Mouse (Mus musculus) CH12F3 (cell line): ENCODE results near the gene Secisbp2l.

Experiments used
- in situ Hi-C: fragments of 300-500 bp; cut with MboI; formaldehyde crosslinking; loops from 2 replicates; pipeline ENCODE4 v1.14.3; 2020; ENCODE audit warnings: low sequenced_read_pairs

Gene Secisbp2l

GRCm38 (mm10) chr2:125716599-125716998 lies 66.1 kb downstream of the Secisbp2l start:
- in situ Hi-C loops, result no loop called here

DNA sequence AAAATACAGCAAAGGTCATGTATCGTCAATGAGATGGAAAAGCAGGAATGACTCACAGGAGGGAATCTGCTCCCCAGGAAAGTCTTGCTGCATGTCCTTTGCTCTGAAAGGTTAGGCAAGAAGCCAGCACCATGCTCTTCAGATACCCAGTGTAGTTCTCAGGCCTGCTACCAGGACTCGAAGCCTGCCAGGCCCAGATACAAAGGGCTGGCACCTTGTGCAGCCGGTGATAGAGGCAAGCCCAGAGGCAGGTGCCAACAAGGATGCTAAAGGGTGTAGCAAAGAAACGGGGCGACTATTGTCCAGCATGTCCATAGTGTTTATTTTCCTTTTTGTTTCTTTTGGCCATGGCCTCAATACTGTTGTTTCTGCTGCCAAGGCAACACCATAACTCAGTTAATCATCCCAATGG lies 76.2 kb downstream of the Secisbp2l start:
- in situ Hi-C loops, result no loop called here

GRCm38 (mm10) chr2:125704907-125705631 lies 77.6 kb downstream of the Secisbp2l start:
- in situ Hi-C loops, result no loop called here

DNA sequence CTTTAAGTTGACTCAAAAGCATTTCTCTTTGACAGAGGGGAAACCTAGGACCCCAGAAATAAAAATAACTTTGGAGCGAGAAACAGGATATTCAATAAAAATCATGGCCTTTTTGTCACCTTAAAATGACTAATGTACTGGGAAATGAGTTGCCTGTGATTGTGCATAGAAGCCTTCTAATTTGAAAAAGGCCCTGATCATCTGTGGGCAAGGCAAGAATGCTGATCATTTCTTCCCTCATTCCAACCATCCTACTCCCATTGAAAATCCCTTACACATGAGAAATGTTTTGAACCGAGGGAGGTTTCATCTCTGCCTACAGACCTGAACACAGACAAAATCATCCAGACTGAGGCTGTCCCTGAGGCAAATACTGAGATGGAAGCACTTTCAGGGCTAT lies 79.8 kb downstream of the Secisbp2l start:
- in situ Hi-C loops, result no loop called here

DNA sequence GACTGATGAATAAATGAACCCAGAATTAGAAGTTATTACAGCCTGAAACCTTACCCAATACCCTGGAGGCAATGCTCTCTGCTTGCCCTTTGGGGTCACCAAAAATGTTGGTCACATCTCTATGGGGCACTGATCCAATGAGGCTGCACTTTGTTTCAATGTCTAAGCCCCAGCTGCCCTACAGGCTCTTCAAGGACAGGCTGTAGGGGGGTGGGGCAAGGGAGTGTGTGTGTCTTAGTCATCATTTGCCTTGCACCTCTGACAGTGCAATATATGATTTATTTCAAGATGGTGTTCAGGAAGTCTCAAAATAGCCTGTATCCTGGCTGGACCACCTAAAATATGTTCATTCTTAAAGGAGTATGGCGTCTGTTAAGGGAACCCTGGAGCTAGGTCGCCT lies 81.1 kb downstream of the Secisbp2l start:
- in situ Hi-C loops, result no loop called here

DNA sequence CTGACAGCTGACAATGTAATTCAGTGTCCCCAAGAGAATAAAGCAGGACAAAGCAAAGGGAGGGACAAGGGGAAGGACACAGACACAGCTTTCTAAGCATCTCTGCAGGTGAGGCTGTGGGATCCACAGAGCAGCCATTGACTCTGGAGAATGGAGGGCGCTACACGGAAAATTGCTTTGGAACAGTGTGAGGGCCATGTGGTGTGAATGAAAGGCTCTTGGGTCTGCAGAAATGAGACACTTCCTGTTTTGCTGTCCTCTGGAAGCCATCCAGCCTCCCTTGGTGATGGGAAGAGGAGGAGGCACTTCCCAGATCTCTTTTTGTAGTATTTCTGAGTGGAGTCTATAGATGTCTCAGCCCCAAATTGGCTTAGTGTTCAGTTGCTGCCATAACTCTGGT lies 86.5 kb downstream of the Secisbp2l start:
- in situ Hi-C loops, result no loop called here

- in situ Hi-C loops, result no loop called here
Measured at GRCm38 (mm10) chr2:125694798-125695197, 87.9 kb downstream of the Secisbp2l start.

DNA sequence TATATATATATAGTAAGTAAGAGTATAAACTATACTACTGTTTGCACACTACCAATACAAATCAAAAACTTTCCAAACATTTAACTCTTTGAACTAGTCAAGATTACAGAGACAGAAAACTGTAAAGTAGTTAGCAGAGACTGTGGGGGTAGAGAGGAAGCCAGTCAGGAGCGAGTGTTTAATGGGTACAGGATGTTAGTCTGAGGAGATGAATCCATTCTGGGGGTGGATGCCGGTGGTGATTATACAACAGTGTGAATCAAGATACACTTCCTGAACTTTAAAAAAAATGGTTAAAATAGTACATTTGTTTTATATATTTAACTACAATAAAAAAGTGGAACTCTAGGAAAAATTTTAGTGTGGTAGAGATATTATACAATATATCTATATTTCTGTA lies 90.7 kb downstream of the Secisbp2l start:
- in situ Hi-C loops, result no loop called here
